Mouse (Mus musculus) liver, embryonic 14.5 days (tissue): ENCODE measurements around the gene Eya4.

Experiments
- CTCF ChIP-seq: IDR thresholded peaks from 2 replicates; pipeline ENCODE4 v1.5.1; 2016; ENCODE audit warnings: antibody characterized with exemption, low read depth, control low read depth
- EP300 ChIP-seq: IDR thresholded peaks from 2 replicates; pipeline ENCODE4 v1.6.1; 2016; ENCODE audit warnings: antibody characterized with exemption, low read depth

- TF ChIP-seq CTCF: no peak
- TF ChIP-seq EP300: no peak
These were observed 44.8 kb upstream of the Eya4 start for GRCm38 (mm10) chr10:23395399-23395798.
